Mouse (Mus musculus): ENCODE measurements around the gene Ccdc102a.

DNA sequence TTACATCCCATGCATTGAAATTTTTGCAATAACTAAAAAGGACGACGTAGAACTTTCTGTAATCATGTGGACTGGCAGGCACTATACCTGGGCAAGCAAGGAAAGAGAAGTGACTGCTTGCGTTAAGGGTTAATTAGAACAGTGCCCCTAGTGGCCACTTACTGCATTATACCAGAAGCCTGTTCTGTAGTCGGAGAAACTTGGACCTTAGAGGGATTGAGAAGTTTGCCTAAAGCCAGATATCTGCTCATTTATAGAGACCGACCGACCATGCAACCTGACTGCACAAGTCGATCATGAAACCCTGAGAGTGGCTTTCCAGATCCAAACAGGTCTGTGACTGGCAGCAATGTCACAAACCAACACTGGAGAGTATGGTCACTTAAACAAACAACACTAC is 48.7 kb upstream of the Ccdc102a start:
- TF ChIP-seq CTCF (IDR thresholded peaks at IDR 0.05; ENCODE audit: low read depth) (peak; percentile 93), EP300 (IDR thresholded peaks at IDR 0.05; ENCODE audit: low read depth) (no peak)
